Mouse (Mus musculus) embryonic fibroblast, embryonic 13.5 days (primary cell): ENCODE data around the gene Prf1. TPM values are rescaled to one million over a fixed set of nuclear protein-coding genes. Genes with fewer than 3 reads are reported as not detected.

Source experiments
- H3K27ac ChIP-seq: 2 replicates; pipeline ENCODE4 v1.5.1; 2012; ENCODE audit warnings: low read length, control low read depth, inconsistent platforms; ENCODE audit not compliant: insufficient read depth
- H3K4me1 ChIP-seq: 2 replicates; pipeline ENCODE4 v1.6.1; 2011; ENCODE audit warnings: low read length; ENCODE audit not compliant: control insufficient read depth, insufficient read depth
- H3K4me3 ChIP-seq: 2 replicates; pipeline ENCODE4 v1.5.1; 2011; ENCODE audit warnings: mild to moderate bottlenecking, control low read depth, low read length; ENCODE audit not compliant: insufficient read depth
- CTCF ChIP-seq: IDR thresholded peaks from 2 replicates; pipeline ENCODE4 v1.5.1; 2011; ENCODE audit warnings: mild to moderate bottlenecking, control low read depth, low read length, moderate library complexity, borderline replicate concordance; ENCODE audit not compliant: insufficient read depth
- POLR2A ChIP-seq: IDR thresholded peaks from 2 replicates; pipeline ENCODE4 v1.6.1; 2011; ENCODE audit warnings: low read depth, mild to moderate bottlenecking, control low read depth, low read length, moderate library complexity
- polyA plus RNA-seq: library from polyadenylated mRNA; stranded (reverse); fragments of >200 nt; gene quantifications from 2 replicates; pipeline ENCODE4 v1.2.4, GENCODE M21; 2011; ENCODE audit warnings: low read depth; ENCODE audit not compliant: missing spikeins, insufficient read length

The Prf1 gene
- not detected in 2 replicates for polyA plus RNA-seq

DNA sequence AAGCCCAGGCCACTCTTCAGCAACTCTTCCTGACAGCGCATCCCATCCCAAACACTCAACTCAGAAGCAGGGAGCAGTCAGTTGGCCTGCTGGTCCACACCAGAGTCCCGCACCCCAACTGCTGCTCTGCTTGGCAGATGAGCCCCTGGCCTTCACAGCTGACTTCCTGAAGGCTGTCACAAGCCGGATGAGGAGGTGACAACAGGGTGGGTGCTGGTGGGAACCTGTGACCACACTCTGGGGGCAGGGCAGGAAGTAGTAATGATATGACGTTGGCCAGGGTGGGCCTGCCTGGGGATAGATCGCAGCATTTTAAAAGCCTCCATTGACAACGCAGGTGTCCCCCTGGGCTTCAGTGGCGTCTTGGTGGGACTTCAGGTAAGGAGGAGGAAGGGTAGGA lies at the start of gene Prf1:
Gene Prf1, plus strand, starts transcription at position 357 of the 400 bp plus-strand sequence.
- no peak within 1 kb of the TSS for H3K27ac ChIP-seq
- peaks cover 2% of the 10 kb centered on the region; the same call in 1 of the 2 replicates for H3K4me1 ChIP-seq
- no peak for TF ChIP-seq POLR2A
- no peak for TF ChIP-seq CTCF
- H3K4me3 ChIP-seq, result no peak within 1 kb of the TSS

DNA sequence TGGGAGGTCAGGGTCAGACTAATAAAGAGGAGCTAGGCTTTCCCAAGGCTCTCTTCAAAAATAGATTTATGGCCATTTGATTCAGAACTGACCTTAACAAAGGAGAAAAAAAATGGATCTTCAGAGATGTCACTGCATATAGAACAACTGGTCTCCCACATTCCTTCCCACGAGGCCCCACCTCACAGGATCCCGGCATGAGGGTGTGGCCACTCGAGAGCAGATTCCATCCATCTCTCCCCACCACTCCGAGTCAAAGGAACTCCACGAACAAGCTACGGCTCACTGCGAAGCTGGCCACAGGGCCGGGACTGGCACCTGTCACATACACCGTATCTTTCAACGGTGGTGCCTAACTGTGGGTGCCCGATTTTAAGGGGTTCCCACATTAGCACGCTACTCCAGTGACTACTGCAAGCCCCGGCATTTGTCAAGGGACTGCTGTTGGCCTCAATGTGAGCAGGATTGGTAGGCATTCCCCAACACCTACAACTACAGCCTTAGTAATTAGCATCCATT lies 49.0 kb upstream of the Prf1 start:
- no peak overlapping the region for H3K27ac ChIP-seq
- H3K4me1 ChIP-seq, result no peaks in the 10 kb centered on the region
- TF ChIP-seq POLR2A (no peak), CTCF (no peak)
- no peak overlapping the region for H3K4me3 ChIP-seq

DNA sequence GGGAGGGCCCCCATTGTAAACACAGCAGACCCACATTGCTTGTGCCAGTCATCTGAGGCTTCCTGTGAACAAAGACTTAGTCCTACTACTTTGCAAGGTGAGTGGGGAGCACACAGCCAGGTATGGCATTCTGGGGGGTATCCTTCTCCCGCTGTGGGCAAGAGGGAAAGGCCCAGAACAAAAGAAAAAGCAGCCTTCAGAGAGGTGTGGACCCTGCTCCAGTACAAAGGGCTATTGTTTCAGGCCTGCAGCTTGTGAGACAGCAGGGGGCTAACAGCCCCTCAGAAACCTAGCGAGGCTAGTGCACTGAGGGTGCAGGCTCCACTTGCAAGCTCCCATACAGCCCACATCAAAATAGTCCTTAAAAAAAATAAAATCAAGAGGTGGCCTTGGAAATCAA lies 47.7 kb upstream of the Prf1 start:
- TF ChIP-seq POLR2A (no peak), CTCF (no peak)
- Histone ChIP-seq H3K27ac (no peak overlapping the region), H3K4me3 (no peak overlapping the region), H3K4me1 (no peaks in the 10 kb centered on the region)

GRCm38 (mm10) chr10:61254761-61255160 lies 42.9 kb upstream of the Prf1 start:
- H3K4me3 ChIP-seq, result no peak overlapping the region
- no peak overlapping the region for H3K27ac ChIP-seq
- no peaks in the 10 kb centered on the region for H3K4me1 ChIP-seq
- TF ChIP-seq CTCF (no peak), POLR2A (no peak)

GRCm38 (mm10) chr10:61255190-61255589 lies 42.4 kb upstream of the Prf1 start:
- no peak for TF ChIP-seq CTCF
- TF ChIP-seq POLR2A, result no peak
- no peak overlapping the region for H3K27ac ChIP-seq
- no peak overlapping the region for H3K4me3 ChIP-seq
- no peaks in the 10 kb centered on the region for H3K4me1 ChIP-seq

- no peak overlapping the region for H3K27ac ChIP-seq
- TF ChIP-seq CTCF (no peak), POLR2A (no peak)
- no peaks in the 10 kb centered on the region for H3K4me1 ChIP-seq
- H3K4me3 ChIP-seq, result no peak overlapping the region
Measured at GRCm38 (mm10) chr10:61256665-61257064, 41.0 kb upstream of the Prf1 start.

GRCm38 (mm10) chr10:61258131-61258530 lies 39.5 kb upstream of the Prf1 start:
- Histone ChIP-seq H3K4me1 (no peaks in the 10 kb centered on the region), H3K4me3 (no peak overlapping the region), H3K27ac (no peak overlapping the region)
- TF ChIP-seq CTCF, result no peak
- no peak for TF ChIP-seq POLR2A

DNA sequence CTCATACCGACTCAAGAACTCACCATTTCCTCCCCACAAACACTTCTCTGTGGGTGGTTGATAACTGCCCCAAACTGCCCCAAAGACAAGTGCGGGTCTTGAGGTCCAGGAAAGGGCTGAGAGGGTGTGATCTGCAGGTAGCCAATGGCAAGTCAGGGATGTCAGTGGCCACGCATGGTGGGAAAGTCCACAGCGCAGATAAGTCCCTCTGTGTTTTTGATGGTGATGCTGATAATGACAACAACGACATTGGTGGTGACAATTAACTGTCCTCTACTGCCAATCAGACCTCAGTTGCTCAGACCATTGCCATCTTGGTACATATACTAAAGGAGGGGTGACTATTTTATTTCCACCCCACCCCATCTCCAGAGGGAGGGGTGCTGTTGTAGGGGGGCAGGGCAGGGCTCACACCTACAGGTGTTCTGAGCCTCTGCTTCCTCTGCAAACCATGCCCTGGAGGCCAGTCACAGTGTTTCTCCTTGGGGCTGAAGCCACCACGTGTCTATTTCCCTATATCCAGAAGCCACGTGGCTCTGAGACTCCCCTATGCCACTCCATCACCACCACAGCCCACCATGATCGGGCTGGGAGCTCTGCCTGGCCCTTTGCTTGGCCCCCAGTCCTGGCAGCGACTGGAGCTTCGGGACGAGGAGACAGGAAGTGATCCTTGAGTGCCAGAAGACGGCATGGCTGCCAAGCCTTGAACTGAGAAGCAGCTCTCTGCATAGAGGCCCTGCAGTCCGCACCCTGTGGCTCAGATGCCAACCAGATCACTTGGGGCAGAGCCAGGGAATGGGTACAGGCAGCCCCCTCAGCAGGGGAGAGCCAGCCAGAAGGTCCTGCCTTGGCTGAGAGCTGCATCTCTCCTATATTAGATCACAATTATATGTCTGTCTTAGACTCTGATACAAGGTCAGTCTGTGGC lies 36.1 kb upstream of the Prf1 start:
- no peak overlapping the region for H3K27ac ChIP-seq
- no peak for TF ChIP-seq POLR2A
- no peak for TF ChIP-seq CTCF
- no peak overlapping the region for H3K4me3 ChIP-seq
- no peaks in the 10 kb centered on the region for H3K4me1 ChIP-seq

- H3K4me1 ChIP-seq, result no peaks in the 10 kb centered on the region
- no peak overlapping the region for H3K27ac ChIP-seq
- H3K4me3 ChIP-seq, result no peak overlapping the region
- TF ChIP-seq CTCF (no peak), POLR2A (no peak)
Measured at GRCm38 (mm10) chr10:61263606-61264005, 34.0 kb upstream of the Prf1 start.

DNA sequence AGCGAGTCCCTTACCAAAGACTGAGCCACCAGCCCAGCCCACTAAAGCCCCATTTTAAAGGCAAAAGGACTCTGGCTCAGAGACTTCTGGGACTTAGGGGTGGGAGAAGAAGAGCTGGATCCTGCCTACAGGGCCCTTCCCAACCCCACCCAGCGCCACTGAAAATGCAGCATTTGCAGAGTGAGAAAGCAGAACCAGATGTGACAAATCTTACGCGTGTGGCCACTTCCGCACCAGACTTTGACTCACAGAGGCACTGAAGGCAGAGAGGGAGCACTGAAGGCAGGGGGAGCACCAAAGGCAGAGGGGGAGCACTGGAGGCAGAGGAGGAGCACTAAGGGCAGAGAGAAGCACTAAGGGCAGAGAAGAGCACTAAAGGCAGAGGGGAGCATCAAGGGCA lies 30.3 kb upstream of the Prf1 start:
- TF ChIP-seq CTCF (no peak), POLR2A (no peak)
- Histone ChIP-seq H3K4me1 (no peaks in the 10 kb centered on the region), H3K27ac (no peak overlapping the region), H3K4me3 (no peak overlapping the region)
